Mouse (Mus musculus) heart, adult 2 months (tissue): ENCODE data around the gene Tmem211. TPM values are rescaled to one million over a fixed set of nuclear protein-coding genes. Genes with fewer than 3 reads are reported as not detected.

Source experiments
- DNase-seq, 2 experiments: peaks; one replicate each; pipeline ENCODE4 v3.0.0; 2021
- H3K27ac ChIP-seq: fragments of 200-600 bp; 2 replicates; pipeline ENCODE4 v1.8.1; 2022
- H3K27me3 ChIP-seq: fragments of 200-500 bp; 2 replicates; pipeline ENCODE4 v1.6.1; 2012; ENCODE audit warnings: mild to moderate bottlenecking, low read length, inconsistent platforms, mixed read lengths; ENCODE audit not compliant: control insufficient read depth, insufficient read depth
- H3K36me3 ChIP-seq: fragments of 200-500 bp; 2 replicates; pipeline ENCODE4 v1.6.1; 2012; ENCODE audit warnings: low read length, inconsistent platforms; ENCODE audit not compliant: control insufficient read depth, insufficient read depth
- H3K4me1 ChIP-seq: fragments of 200-500 bp; 2 replicates; pipeline ENCODE4 v1.6.1; 2011; ENCODE audit warnings: low read length; ENCODE audit not compliant: control insufficient read depth, insufficient read depth
- H3K4me3 ChIP-seq: fragments of 200-600 bp; 2 replicates; pipeline ENCODE4 v1.8.1; 2022
- H3K79me2 ChIP-seq: fragments of 200-500 bp; replicated peaks from 2 replicates; pipeline ENCODE4 v1.6.1; 2012; ENCODE audit warnings: mild to moderate bottlenecking, inconsistent platforms, low read length, moderate library complexity, mixed read lengths; ENCODE audit not compliant: control insufficient read depth, insufficient read depth
- H3K9ac ChIP-seq: fragments of 200-500 bp; 2 replicates; pipeline ENCODE4 v1.6.1; 2012; ENCODE audit warnings: low read depth, mild to moderate bottlenecking, control low read depth, inconsistent platforms, low read length, mixed read lengths
- CTCF ChIP-seq: fragments of 200-600 bp; IDR thresholded peaks from 2 replicates; pipeline ENCODE4 v1.8.1; 2022; ENCODE audit warnings: antibody characterized with exemption, mild to moderate bottlenecking, moderate library complexity
- EP300 ChIP-seq: fragments of 200-500 bp; IDR thresholded peaks from 2 replicates; pipeline ENCODE4 v1.6.1; 2011; ENCODE audit warnings: low read depth, low read length, control low read depth; ENCODE audit not compliant: insufficient read depth
- POLR2A ChIP-seq: fragments of 200-500 bp; IDR thresholded peaks from 2 replicates; pipeline ENCODE4 v1.6.1; 2011; ENCODE audit warnings: mild to moderate bottlenecking, low read depth, low read length, control low read depth; ENCODE audit not compliant: insufficient read depth
- WGBS: fragments of 180-500 bp; shearing (Covaris S2); methylation state at CpG from one replicate; pipeline ENCODE4 v1.1.7; 2018; 5-methylcytosine and 5-hydroxymethylcytosine counted together
- intact Hi-C: fragments of 180-260 bp; cut with DNase I; formaldehyde crosslinking; loops from one replicate; pipeline ENCODE4 v1.15.1; 2025
- polyA plus RNA-seq: library from polyadenylated mRNA; depleted of rRNA; stranded (reverse); fragments of >200 nt; gene quantifications from 2 replicates; pipeline ENCODE4 v1.2.3, GENCODE M21; 2012
- total RNA-seq, 2 experiments: library from RNA; stranded (reverse); gene quantifications; 2 replicates each; pipeline ENCODE4 v1.2.3; 2021

Tmem211 gene
- total and polyA plus RNA-seq, 3 experiments: not detected

- Histone ChIP-seq H3K27me3 (no peaks in the 10 kb centered on the region), H3K9ac (no peak overlapping the region), H3K36me3 (no peaks in the 10 kb centered on the region), H3K27ac (peak overlapping the region; percentile 38), H3K79me2 (no peaks in the 10 kb centered on the region; the same call in 1 of the 2 replicates), H3K4me1 (peaks cover 5% of the 10 kb centered on the region), H3K4me3 (no peak overlapping the region)
- intact Hi-C loops: loop anchor here (5.0 kb wide), 1 partner anchor 1732 kb away; the partner anchor contains the start of gene Oasl1
- 42% methylated on average over 14 of the region's 14 CpGs for WGBS
- TF ChIP-seq EP300 (no peak), POLR2A (no peak), CTCF (no peak)
- no peak for DNase-seq
Measured at GRCm38 (mm10) chr5:113190558-113190957, 36.2 kb upstream of the Tmem211 start.

- Histone ChIP-seq H3K79me2 (no peaks in the 10 kb centered on the region; the same call in 1 of the 2 replicates), H3K36me3 (no peaks in the 10 kb centered on the region), H3K9ac (no peak overlapping the region), H3K4me1 (peaks cover 16% of the 10 kb centered on the region), H3K4me3 (no peak overlapping the region), H3K27ac (no peak overlapping the region), H3K27me3 (no peaks in the 10 kb centered on the region)
- WGBS: 78% methylated on average over 14 of the region's 14 CpGs
- no peak for DNase-seq
- intact Hi-C loops: loop anchor here (5.0 kb wide), 1 partner anchor 1730 kb away; the partner anchor contains the start of gene Oasl1
- TF ChIP-seq CTCF (no peak), POLR2A (no peak), EP300 (no peak)
Measured at GRCm38 (mm10) chr5:113191901-113192300, 34.8 kb upstream of the Tmem211 start.

GRCm38 (mm10) chr5:113193762-113194161 is 32.9 kb upstream of the Tmem211 start:
- no peaks in the 10 kb centered on the region for H3K27me3 ChIP-seq
- no peak for DNase-seq
- H3K9ac ChIP-seq: peak overlapping the region; percentile 43
- peaks cover 28% of the 10 kb centered on the region for H3K4me1 ChIP-seq
- H3K27ac ChIP-seq: peak overlapping the region; percentile 26; the same call in 1 of the 2 replicates
- TF ChIP-seq EP300 (no peak), POLR2A (no peak), CTCF (no peak)
- H3K36me3 ChIP-seq: peaks cover 4% of the 10 kb centered on the region; the same call in 1 of the 2 replicates
- H3K4me3 ChIP-seq: no peak overlapping the region
- intact Hi-C loops: loop anchor here (5.0 kb wide), 1 partner anchor 1729 kb away; the partner anchor contains the start of gene Oasl1
- H3K79me2 ChIP-seq: no peaks in the 10 kb centered on the region; the same call in 1 of the 2 replicates
- WGBS: 84% methylated on average over 18 of the region's 18 CpGs

- TF ChIP-seq CTCF: no peak
- no peak for TF ChIP-seq EP300
- TF ChIP-seq POLR2A: no peak
- no peaks in the 10 kb centered on the region for H3K79me2 ChIP-seq
- WGBS: 57% methylated on average over 12 of the region's 12 CpGs
- H3K27me3 ChIP-seq: no peaks in the 10 kb centered on the region
- no peak overlapping the region for H3K4me3 ChIP-seq
- no peak overlapping the region for H3K9ac ChIP-seq
- peaks cover 39% of the 10 kb centered on the region for H3K4me1 ChIP-seq
- DNase-seq: no peak
- H3K36me3 ChIP-seq: peaks cover 4% of the 10 kb centered on the region; the same call in 1 of the 2 replicates
- H3K27ac ChIP-seq: no peak overlapping the region; the same call in 1 of the 2 replicates
- intact Hi-C loops: no loop called here
Measured at GRCm38 (mm10) chr5:113195451-113195850, 31.3 kb upstream of the Tmem211 start.

- H3K27me3 ChIP-seq: no peaks in the 10 kb centered on the region
- intact Hi-C loops: no loop called here
- H3K79me2 ChIP-seq: no peaks in the 10 kb centered on the region
- 87% methylated on average over 6 of the region's 6 CpGs for WGBS
- H3K4me3 ChIP-seq: no peak overlapping the region
- no peak for TF ChIP-seq EP300
- TF ChIP-seq POLR2A: no peak
- TF ChIP-seq CTCF: no peak
- peaks cover 40% of the 10 kb centered on the region for H3K4me1 ChIP-seq
- DNase-seq: no peak
- no peak overlapping the region for H3K9ac ChIP-seq
- peaks cover 4% of the 10 kb centered on the region; the same call in 1 of the 2 replicates for H3K36me3 ChIP-seq
- peak overlapping the region; percentile 82 for H3K27ac ChIP-seq
Measured at GRCm38 (mm10) chr5:113195907-113196306, 30.8 kb upstream of the Tmem211 start.

GRCm38 (mm10) chr5:113196916-113197794 is 29.6 kb upstream of the Tmem211 start:
- Histone ChIP-seq H3K27me3 (no peaks in the 10 kb centered on the region), H3K4me3 (no peak overlapping the region), H3K79me2 (no peaks in the 10 kb centered on the region), H3K9ac (0 out of 2 replicates have a peak overlapping the region, but pooled peaks have one; percentile 6), H3K27ac (peak overlapping the region; percentile 82), H3K4me1 (peaks cover 40% of the 10 kb centered on the region), H3K36me3 (peaks cover 4% of the 10 kb centered on the region; the same call in 1 of the 2 replicates)
- WGBS: 29% methylated on average over 9 of the region's 9 CpGs
- TF ChIP-seq EP300: 0 out of 2 replicates have a peak, but pooled peaks have one; percentile 55
- no peak; the same call in 1 of the 2 replicates for TF ChIP-seq POLR2A
- no peak for TF ChIP-seq CTCF
- peak in 1 of 2 experiments; percentile 46 for DNase-seq
- intact Hi-C loops: no loop called here
